Mouse (Mus musculus) lung, embryonic 14.5 days (tissue): ENCODE data around the gene Rab7b. TPM values are rescaled to one million over a fixed set of nuclear protein-coding genes. Genes with fewer than 3 reads are reported as not detected.

ENCODE experiments used
- ATAC-seq: fragments of 200-750 bp; cut with Nextera tagmentation; 2 replicates; pipeline ENCODE4 v1.8.0; 2017; ENCODE audit warnings: mild to moderate bottlenecking, moderate TSS enrichment, moderate library complexity; ENCODE audit not compliant: insufficient read depth
- DNase-seq: peaks from one replicate; pipeline ENCODE4 v3.0.0-alpha.2; 2015
- H3K27ac ChIP-seq: fragments of 300-500 bp; sonication (generic); 2 replicates; pipeline ENCODE4 v1.5.1; 2014; ENCODE audit warnings: low read depth, mild to moderate bottlenecking, moderate library complexity
- H3K27me3 ChIP-seq: fragments of 300-500 bp; sonication (generic); 2 replicates; pipeline ENCODE4 v1.6.1; 2014; ENCODE audit warnings: low read length, control low read depth; ENCODE audit not compliant: insufficient read depth
- H3K36me3 ChIP-seq: fragments of 300-500 bp; sonication (generic); 2 replicates; pipeline ENCODE4 v1.6.1; 2014; ENCODE audit warnings: control low read depth; ENCODE audit not compliant: insufficient read depth
- H3K4me1 ChIP-seq: fragments of 300-500 bp; sonication (generic); 2 replicates; pipeline ENCODE4 v1.6.1; 2014; ENCODE audit warnings: antibody characterized with exemption, control low read depth; ENCODE audit not compliant: insufficient read depth
- H3K4me2 ChIP-seq: fragments of 300-500 bp; sonication (generic); 2 replicates; pipeline ENCODE4 v1.6.1; 2014; ENCODE audit warnings: mild to moderate bottlenecking
- H3K4me3 ChIP-seq: fragments of 300-500 bp; sonication (generic); 2 replicates; pipeline ENCODE4 v1.5.1; 2014; ENCODE audit warnings: low read depth, low read length
- H3K9ac ChIP-seq: fragments of 300-500 bp; sonication (generic); 2 replicates; pipeline ENCODE4 v1.6.1; 2014
- H3K9me3 ChIP-seq: fragments of 300-500 bp; sonication (generic); 2 replicates; pipeline ENCODE4 v1.6.1; 2016; ENCODE audit warnings: low read depth, low read length, control low read depth
- CTCF ChIP-seq: IDR thresholded peaks from 2 replicates; pipeline ENCODE4 v1.5.1; 2016; ENCODE audit warnings: antibody characterized with exemption, low read depth
- WGBS: fragments of 180-500 bp; shearing (Covaris S2); extraction: QIAGEN DNeasy Blood & Tissue Kit; methylation state at CpG from one replicate; pipeline ENCODE4 v1.1.7; 2014; 5-methylcytosine and 5-hydroxymethylcytosine counted together
- polyA plus RNA-seq: library from polyadenylated mRNA; unstranded; fragments of >200 nt; fragmentation: Nextera tagmentation; extraction: Ambion mirVana; gene quantifications from 2 replicates; pipeline ENCODE4 v1.2.1, GENCODE M21; 2014

Gene Rab7b
- polyA plus RNA-seq, 1 experiment from 2014 or later, result 1.6 TPM

- DNase-seq (no peak), ATAC-seq (no peak; the same call in 1 of the 2 replicates)
- Histone ChIP-seq H3K9me3 (no peaks in the 10 kb centered on the region), H3K9ac (no peak overlapping the region), H3K36me3 (no peaks in the 10 kb centered on the region), H3K4me2 (no peak overlapping the region), H3K27me3 (no peaks in the 10 kb centered on the region), H3K4me1 (no peaks in the 10 kb centered on the region), H3K27ac (no peak overlapping the region), H3K4me3 (no peak overlapping the region)
- TF ChIP-seq CTCF, result no peak
- WGBS, result 57% methylated on average over 3 of the region's 3 CpGs
These were observed 62.8 kb downstream of the Rab7b start for GRCm38 (mm10) chr1:131751181-131751890.

- no peaks in the 10 kb centered on the region for H3K27me3 ChIP-seq
- no peak for TF ChIP-seq CTCF
- H3K36me3 ChIP-seq, result no peaks in the 10 kb centered on the region
- H3K9ac ChIP-seq, result no peak overlapping the region
- no peaks in the 10 kb centered on the region for H3K9me3 ChIP-seq
- no peak overlapping the region for H3K27ac ChIP-seq
- H3K4me1 ChIP-seq, result no peaks in the 10 kb centered on the region
- H3K4me3 ChIP-seq, result no peak overlapping the region
- 53% methylated on average over 10 of the region's 10 CpGs for WGBS
- ATAC-seq (no peak), DNase-seq (peak; percentile 53)
- H3K4me2 ChIP-seq, result no peak overlapping the region
These were observed 63.4 kb downstream of the Rab7b start for GRCm38 (mm10) chr1:131751891-131752311.

- no peak overlapping the region for H3K4me2 ChIP-seq
- DNase-seq, result no peak
These were observed 65.8 kb downstream of the Rab7b start for GRCm38 (mm10) chr1:131754212-131754829.

GRCm38 (mm10) chr1:131754916-131755315 is 66.4 kb downstream of the Rab7b start:
- ATAC-seq (no peak), DNase-seq (no peak)
- H3K27me3 ChIP-seq, result no peaks in the 10 kb centered on the region
- no peak overlapping the region for H3K9ac ChIP-seq
- H3K4me2 ChIP-seq, result no peak overlapping the region
- H3K4me3 ChIP-seq, result no peak overlapping the region
- no peaks in the 10 kb centered on the region; the same call in 1 of the 2 replicates for H3K4me1 ChIP-seq
- no peaks in the 10 kb centered on the region for H3K36me3 ChIP-seq
- WGBS, result 64% methylated on average over 4 of the region's 4 CpGs
- TF ChIP-seq CTCF, result no peak
- H3K27ac ChIP-seq, result no peak overlapping the region
- H3K9me3 ChIP-seq, result no peaks in the 10 kb centered on the region

More at GRCm38 (mm10) chr1:131754212-131754829, 65.8 kb downstream of the Rab7b start:
- TF ChIP-seq CTCF, result no peak
- no peaks in the 10 kb centered on the region for H3K9me3 ChIP-seq
- H3K36me3 ChIP-seq, result no peaks in the 10 kb centered on the region
- no peak overlapping the region for H3K27ac ChIP-seq
- no peaks in the 10 kb centered on the region for H3K27me3 ChIP-seq
- H3K4me1 ChIP-seq, result no peaks in the 10 kb centered on the region; the same call in 1 of the 2 replicates
- 50% methylated on average over 3 of the region's 3 CpGs for WGBS
- no peak overlapping the region for H3K9ac ChIP-seq
- no peak for ATAC-seq
- no peak overlapping the region for H3K4me3 ChIP-seq

- Histone ChIP-seq H3K27ac (no peak overlapping the region), H3K4me3 (no peak overlapping the region), H3K27me3 (no peaks in the 10 kb centered on the region), H3K4me2 (no peak overlapping the region), H3K4me1 (no peaks in the 10 kb centered on the region; the same call in 1 of the 2 replicates), H3K9me3 (no peaks in the 10 kb centered on the region), H3K36me3 (no peaks in the 10 kb centered on the region), H3K9ac (no peak overlapping the region)
- WGBS, result 90% methylated on average over 6 of the region's 6 CpGs
- ATAC-seq (no peak), DNase-seq (no peak)
- no peak for TF ChIP-seq CTCF
These were observed 68.7 kb downstream of the Rab7b start for GRCm38 (mm10) chr1:131757211-131757610.

GRCm38 (mm10) chr1:131758796-131759195 is 70.3 kb downstream of the Rab7b start:
- no peak for DNase-seq
- no peak for TF ChIP-seq CTCF

GRCm38 (mm10) chr1:131759667-131760427 is 71.4 kb downstream of the Rab7b start:
- H3K9ac ChIP-seq, result no peak overlapping the region
- no peaks in the 10 kb centered on the region; the same call in 1 of the 2 replicates for H3K4me1 ChIP-seq
- no peaks in the 10 kb centered on the region for H3K9me3 ChIP-seq
- 58% methylated on average over 9 of the region's 9 CpGs for WGBS
- no peak overlapping the region; the same call in 1 of the 2 replicates for H3K27ac ChIP-seq
- H3K4me3 ChIP-seq, result no peak overlapping the region
- H3K36me3 ChIP-seq, result no peaks in the 10 kb centered on the region
- no peak overlapping the region for H3K4me2 ChIP-seq
- DNase-seq (no peak), ATAC-seq (no peak)
- TF ChIP-seq CTCF, result no peak
- H3K27me3 ChIP-seq, result no peaks in the 10 kb centered on the region

More at GRCm38 (mm10) chr1:131758796-131759195, 70.3 kb downstream of the Rab7b start:
- no peaks in the 10 kb centered on the region for H3K36me3 ChIP-seq
- no peak overlapping the region for H3K4me2 ChIP-seq
- no peaks in the 10 kb centered on the region; the same call in 1 of the 2 replicates for H3K4me1 ChIP-seq
- 58% methylated on average over 7 of the region's 7 CpGs for WGBS
- no peak overlapping the region for H3K9ac ChIP-seq
- H3K4me3 ChIP-seq, result no peak overlapping the region
- H3K9me3 ChIP-seq, result no peaks in the 10 kb centered on the region
- no peak overlapping the region for H3K27ac ChIP-seq
- ATAC-seq, result no peak
- H3K27me3 ChIP-seq, result no peaks in the 10 kb centered on the region
